Mouse (Mus musculus): ENCODE results near the gene Cacna1c.

Cacna1c gene

GRCm38 (mm10) chr6:118805139-118805538, 391.1 kb downstream of the Cacna1c start:
- Histone ChIP-seq H3K4me1 (replicated peaks; ENCODE audit: low read depth, low read length) (peaks cover 17% of the 10 kb centered on the region), H3K4me3 (replicated peaks; ENCODE audit: low read length) (no peak overlapping the region), H3K27me3 (ENCODE audit: insufficient read depth, low read length) (peaks cover 43% of the 10 kb centered on the region), H3K36me3 (ENCODE audit: insufficient read depth, low read length) (no peaks in the 10 kb centered on the region), H3K9me3 (ENCODE audit: low read length) (peaks cover 7% of the 10 kb centered on the region)
- TF ChIP-seq NANOG (IDR thresholded peaks at IDR 0.05; ENCODE audit: borderline replicate concordance, low read length) (no peak), CTCF (conservative IDR thresholded peaks at IDR 0.05; ENCODE audit: low read length) (no peak), POU5F1 (IDR thresholded peaks at IDR 0.05; ENCODE audit: borderline replicate concordance, low read length) (no peak)

GRCm38 (mm10) chr6:118802286-118802685, 393.9 kb downstream of the Cacna1c start:
- TF ChIP-seq CTCF (conservative IDR thresholded peaks at IDR 0.05; ENCODE audit: low read length) (no peak), POU5F1 (IDR thresholded peaks at IDR 0.05; ENCODE audit: borderline replicate concordance, low read length) (no peak), NANOG (IDR thresholded peaks at IDR 0.05; ENCODE audit: borderline replicate concordance, low read length) (no peak)
- no peaks in the 10 kb centered on the region for H3K36me3 ChIP-seq (ENCODE audit: insufficient read depth, low read length)
- peak overlapping the region; percentile 29 for H3K4me3 ChIP-seq (replicated peaks; ENCODE audit: low read length)
- H3K27me3 ChIP-seq (ENCODE audit: insufficient read depth, low read length): peaks cover 43% of the 10 kb centered on the region
- H3K9me3 ChIP-seq (ENCODE audit: low read length): peaks cover 4% of the 10 kb centered on the region
- H3K4me1 ChIP-seq (replicated peaks; ENCODE audit: low read depth, low read length): peaks cover 13% of the 10 kb centered on the region

- TF ChIP-seq POU5F1 (IDR thresholded peaks at IDR 0.05; ENCODE audit: borderline replicate concordance, low read length) (no peak), CTCF (conservative IDR thresholded peaks at IDR 0.05; ENCODE audit: low read length) (no peak), NANOG (IDR thresholded peaks at IDR 0.05; ENCODE audit: borderline replicate concordance, low read length) (no peak)
- H3K4me1 ChIP-seq (replicated peaks; ENCODE audit: low read depth, low read length): peaks cover 8% of the 10 kb centered on the region
- H3K9me3 ChIP-seq (ENCODE audit: low read length): no peaks in the 10 kb centered on the region
- H3K27me3 ChIP-seq (ENCODE audit: insufficient read depth, low read length): 0 out of 2 replicates have a peak, but pooled peaks cover 7% of the 10 kb centered on the region
- no peaks in the 10 kb centered on the region for H3K36me3 ChIP-seq (ENCODE audit: insufficient read depth, low read length)
- H3K4me3 ChIP-seq (replicated peaks; ENCODE audit: low read length): no peak overlapping the region
Measured at GRCm38 (mm10) chr6:118796393-118796792, 399.8 kb downstream of the Cacna1c start.

- no peaks in the 10 kb centered on the region for H3K36me3 ChIP-seq (ENCODE audit: insufficient read depth, low read length)
- 0 out of 2 replicates have a peak, but pooled peaks cover 2% of the 10 kb centered on the region for H3K27me3 ChIP-seq (ENCODE audit: insufficient read depth, low read length)
- no peaks in the 10 kb centered on the region for H3K9me3 ChIP-seq (ENCODE audit: low read length)
- no peak overlapping the region for H3K4me3 ChIP-seq (replicated peaks; ENCODE audit: low read length)
- no peak for TF ChIP-seq CTCF (conservative IDR thresholded peaks at IDR 0.05; ENCODE audit: low read length)
- no peak for TF ChIP-seq NANOG (IDR thresholded peaks at IDR 0.05; ENCODE audit: borderline replicate concordance, low read length)
- no peak for TF ChIP-seq POU5F1 (IDR thresholded peaks at IDR 0.05; ENCODE audit: borderline replicate concordance, low read length)
- peaks cover 8% of the 10 kb centered on the region for H3K4me1 ChIP-seq (replicated peaks; ENCODE audit: low read depth, low read length)
Measured at GRCm38 (mm10) chr6:118795716-118796115, 400.5 kb downstream of the Cacna1c start.

GRCm38 (mm10) chr6:118791921-118792368, 404.3 kb downstream of the Cacna1c start:
- Histone ChIP-seq H3K4me1 (replicated peaks; ENCODE audit: low read depth, low read length) (peaks cover 8% of the 10 kb centered on the region), H3K36me3 (ENCODE audit: insufficient read depth, low read length) (no peaks in the 10 kb centered on the region), H3K9me3 (ENCODE audit: low read length) (no peaks in the 10 kb centered on the region), H3K4me3 (replicated peaks; ENCODE audit: low read length) (no peak overlapping the region), H3K27me3 (ENCODE audit: insufficient read depth, low read length) (peaks cover 4% of the 10 kb centered on the region; the same call in 1 of the 2 replicates)
- TF ChIP-seq CTCF (conservative IDR thresholded peaks at IDR 0.05; ENCODE audit: low read length): no peak
- no peak for TF ChIP-seq POU5F1 (IDR thresholded peaks at IDR 0.05; ENCODE audit: borderline replicate concordance, low read length)
- TF ChIP-seq NANOG (IDR thresholded peaks at IDR 0.05; ENCODE audit: borderline replicate concordance, low read length): no peak

GRCm38 (mm10) chr6:118787933-118788332, 408.3 kb downstream of the Cacna1c start:
- H3K4me1 ChIP-seq (replicated peaks; ENCODE audit: low read depth, low read length): peaks cover 7% of the 10 kb centered on the region; the same call in 1 of the 2 replicates
- H3K9me3 ChIP-seq (ENCODE audit: low read length): no peaks in the 10 kb centered on the region
- no peak for TF ChIP-seq POU5F1 (IDR thresholded peaks at IDR 0.05; ENCODE audit: borderline replicate concordance, low read length)
- TF ChIP-seq NANOG (IDR thresholded peaks at IDR 0.05; ENCODE audit: borderline replicate concordance, low read length): no peak
- TF ChIP-seq CTCF (conservative IDR thresholded peaks at IDR 0.05; ENCODE audit: low read length): no peak
- peaks cover 4% of the 10 kb centered on the region; the same call in 1 of the 2 replicates for H3K27me3 ChIP-seq (ENCODE audit: insufficient read depth, low read length)
- H3K4me3 ChIP-seq (replicated peaks; ENCODE audit: low read length): no peak overlapping the region
- no peaks in the 10 kb centered on the region for H3K36me3 ChIP-seq (ENCODE audit: insufficient read depth, low read length)

- no peaks in the 10 kb centered on the region for H3K36me3 ChIP-seq (ENCODE audit: insufficient read depth, low read length)
- no peaks in the 10 kb centered on the region for H3K27me3 ChIP-seq (ENCODE audit: insufficient read depth, low read length)
- TF ChIP-seq POU5F1 (IDR thresholded peaks at IDR 0.05; ENCODE audit: borderline replicate concordance, low read length) (no peak), NANOG (IDR thresholded peaks at IDR 0.05; ENCODE audit: borderline replicate concordance, low read length) (no peak), CTCF (conservative IDR thresholded peaks at IDR 0.05; ENCODE audit: low read length) (no peak)
- no peak overlapping the region for H3K4me3 ChIP-seq (replicated peaks; ENCODE audit: low read length)
- no peaks in the 10 kb centered on the region for H3K9me3 ChIP-seq (ENCODE audit: low read length)
- H3K4me1 ChIP-seq (replicated peaks; ENCODE audit: low read depth, low read length): peaks cover 43% of the 10 kb centered on the region
Measured at GRCm38 (mm10) chr6:118780280-118780679, 415.9 kb downstream of the Cacna1c start.

- TF ChIP-seq NANOG (IDR thresholded peaks at IDR 0.05; ENCODE audit: borderline replicate concordance, low read length) (no peak), CTCF (conservative IDR thresholded peaks at IDR 0.05; ENCODE audit: low read length) (no peak), POU5F1 (IDR thresholded peaks at IDR 0.05; ENCODE audit: borderline replicate concordance, low read length) (no peak)
Measured at GRCm38 (mm10) chr6:118779201-118779600, 417.0 kb downstream of the Cacna1c start.

GRCm38 (mm10) chr6:118777457-118777856, 418.8 kb downstream of the Cacna1c start:
- Histone ChIP-seq H3K9me3 (ENCODE audit: low read length) (0 out of 2 replicates have a peak, but pooled peaks cover 4% of the 10 kb centered on the region), H3K27me3 (ENCODE audit: insufficient read depth, low read length) (no peaks in the 10 kb centered on the region), H3K36me3 (ENCODE audit: insufficient read depth, low read length) (no peaks in the 10 kb centered on the region), H3K4me3 (replicated peaks; ENCODE audit: low read length) (no peak overlapping the region), H3K4me1 (replicated peaks; ENCODE audit: low read depth, low read length) (peaks cover 46% of the 10 kb centered on the region)
- TF ChIP-seq POU5F1 (IDR thresholded peaks at IDR 0.05; ENCODE audit: borderline replicate concordance, low read length) (no peak), CTCF (conservative IDR thresholded peaks at IDR 0.05; ENCODE audit: low read length) (no peak), NANOG (IDR thresholded peaks at IDR 0.05; ENCODE audit: borderline replicate concordance, low read length) (no peak)

More at GRCm38 (mm10) chr6:118779201-118779600, 417.0 kb downstream of the Cacna1c start:
- Histone ChIP-seq H3K9me3 (ENCODE audit: low read length) (0 out of 2 replicates have a peak, but pooled peaks cover 4% of the 10 kb centered on the region), H3K27me3 (ENCODE audit: insufficient read depth, low read length) (no peaks in the 10 kb centered on the region), H3K4me1 (replicated peaks; ENCODE audit: low read depth, low read length) (peaks cover 46% of the 10 kb centered on the region), H3K4me3 (replicated peaks; ENCODE audit: low read length) (no peak overlapping the region), H3K36me3 (ENCODE audit: insufficient read depth, low read length) (no peaks in the 10 kb centered on the region)
